Mouse (Mus musculus) frontal cortex, postnatal 10 days (tissue): Measurements from ENCODE around the gene Tbxas1.
A peak's percentile ranks its signal among the peaks of the same experiment; 100 is the strongest.

ENCODE experiments used
- DNase-seq, 2 experiments: peaks; one replicate each; pipeline ENCODE4 v3.0.0; 2022; ENCODE audit warnings: low spot score in 2 of 2, mixed read lengths in 1 of 2

The Tbxas1 gene

DNA sequence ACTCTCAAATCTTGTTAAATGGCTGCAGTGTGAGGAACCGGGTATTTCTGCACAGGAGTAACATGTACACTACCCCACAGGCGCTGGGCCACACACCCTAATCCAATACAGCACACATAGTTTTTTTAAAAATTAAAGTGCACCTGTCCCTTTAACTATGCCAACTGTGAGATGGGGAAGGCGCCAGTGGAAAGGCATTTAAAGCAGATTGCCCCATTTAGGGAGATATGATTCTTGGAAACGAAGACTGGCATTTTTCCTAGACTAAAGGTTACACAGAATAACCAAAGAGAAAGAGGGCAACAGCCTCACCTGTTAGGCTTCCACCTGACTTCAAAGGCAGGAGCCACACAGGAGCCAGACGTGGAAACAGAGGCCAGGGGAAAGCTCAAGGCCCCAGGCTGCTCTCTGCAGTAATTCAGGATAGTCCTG, 21.6 kb upstream of the Tbxas1 start:
- no peak for DNase-seq

DNA sequence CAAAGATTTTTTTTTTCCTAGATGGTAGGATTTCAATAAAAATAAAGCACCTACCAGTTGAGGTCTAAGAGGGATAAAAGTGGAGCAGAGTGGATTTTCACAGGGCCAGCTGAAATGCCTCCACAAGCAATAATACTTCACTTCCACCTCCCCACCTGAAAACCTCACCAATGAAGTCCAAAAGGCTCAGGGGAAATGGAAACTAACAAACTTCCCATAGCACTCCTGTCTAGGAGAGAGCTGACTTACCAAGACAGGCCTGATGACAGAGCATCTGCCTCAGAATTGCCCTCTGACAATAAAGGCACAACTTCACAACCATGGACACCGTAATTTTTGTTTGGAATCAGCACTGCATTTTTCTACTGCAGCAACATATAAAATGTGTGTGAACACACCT, 15.4 kb upstream of the Tbxas1 start:
- no peak for DNase-seq

DNA sequence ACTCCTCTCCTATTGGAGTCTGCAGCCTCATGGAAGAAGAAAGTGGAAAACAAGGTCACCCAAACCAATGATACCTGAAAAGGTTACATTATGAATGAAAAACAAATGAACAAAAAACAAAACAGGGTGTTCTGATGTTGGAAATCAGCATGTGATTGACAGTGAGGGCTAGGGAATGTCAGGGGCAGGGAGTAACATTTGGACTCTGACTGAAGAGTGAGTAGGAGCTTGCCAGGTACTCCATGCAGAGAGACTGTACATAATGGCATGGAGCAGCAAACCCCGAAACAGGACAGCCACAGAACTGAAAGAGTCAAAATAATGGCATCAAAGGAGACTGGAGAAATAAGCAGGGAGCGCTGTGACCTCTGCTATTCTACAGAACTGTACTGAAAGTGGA, 14.9 kb upstream of the Tbxas1 start:
- DNase-seq, result no peak

DNA sequence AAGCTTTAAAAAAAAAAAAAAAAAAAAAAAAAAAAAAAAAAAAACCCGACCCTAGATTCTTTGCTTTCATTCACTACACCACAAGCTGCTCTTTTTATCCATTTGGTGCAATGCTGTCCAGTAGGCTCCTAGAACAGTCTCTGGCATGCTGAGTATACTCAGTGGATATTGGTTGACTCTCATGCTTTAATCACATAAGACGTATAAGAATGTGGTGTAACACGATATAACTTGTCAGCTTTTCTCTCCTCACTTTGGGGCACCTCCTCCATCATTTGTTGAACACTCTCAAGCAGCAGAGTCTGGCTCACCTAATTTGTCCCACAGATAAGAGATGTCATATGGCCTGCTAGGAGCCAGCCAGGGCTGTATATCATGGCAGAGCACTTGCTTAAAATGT, 11.6 kb upstream of the Tbxas1 start:
- DNase-seq, result no peak

DNA sequence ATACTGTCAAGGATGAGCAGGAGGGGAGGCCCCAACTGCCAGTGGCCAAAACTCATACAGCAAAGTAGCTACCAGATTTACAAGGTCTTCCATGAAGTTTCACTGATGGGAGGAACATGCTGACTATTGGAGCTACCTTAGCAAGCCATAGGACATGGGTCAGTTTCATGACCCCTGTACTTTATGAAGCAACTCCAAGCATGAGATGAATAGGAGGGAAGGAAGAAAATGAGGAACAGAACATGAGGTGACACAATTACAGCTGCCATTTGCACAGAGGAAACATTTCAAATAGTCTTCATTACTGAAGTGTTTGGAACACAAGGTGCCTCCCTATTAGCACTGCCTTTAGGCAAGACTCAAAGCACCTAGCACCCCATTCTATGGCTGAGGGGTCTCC, 9.4 kb upstream of the Tbxas1 start:
- no peak for DNase-seq

DNA sequence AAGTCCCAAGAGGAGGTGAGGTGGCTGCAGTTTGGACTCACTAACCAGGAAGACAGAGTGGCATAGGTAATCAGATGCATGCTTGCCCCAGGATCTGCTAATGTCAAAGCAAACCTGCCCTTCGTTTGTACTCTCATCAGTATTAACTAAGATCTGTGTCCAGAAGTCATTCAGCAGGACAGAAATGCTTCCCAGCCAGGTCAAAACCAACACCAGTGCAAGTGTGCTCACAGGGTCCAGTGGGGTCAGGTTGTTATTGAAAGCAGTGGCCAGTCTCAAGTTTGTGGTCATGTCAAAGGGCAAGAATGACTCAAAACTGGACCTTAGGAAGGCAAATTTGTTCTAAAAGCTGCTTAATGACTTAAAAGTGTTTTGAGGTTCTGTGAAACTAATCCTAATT, 8.8 kb upstream of the Tbxas1 start:
- no peak for DNase-seq

DNA sequence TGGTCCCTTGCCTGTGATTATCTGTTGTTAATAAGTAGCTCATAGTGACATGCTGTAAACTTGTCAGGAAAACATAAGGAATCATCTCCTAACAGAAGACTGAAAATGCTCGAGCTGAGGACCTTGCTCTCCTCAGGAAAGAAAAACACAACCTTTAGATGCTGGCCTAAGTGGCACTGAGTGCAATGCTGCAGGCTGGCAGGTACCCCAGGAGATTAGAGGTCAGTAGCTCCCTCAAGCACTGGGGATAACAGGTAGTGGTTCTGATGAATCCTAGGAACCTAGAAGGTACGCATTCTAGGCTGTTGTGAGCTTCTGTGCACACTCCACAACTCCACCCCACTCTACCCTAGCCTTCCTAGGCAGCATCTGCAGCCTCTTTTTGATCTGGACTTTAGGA, 8.4 kb upstream of the Tbxas1 start:
- DNase-seq, result no peak

DNA sequence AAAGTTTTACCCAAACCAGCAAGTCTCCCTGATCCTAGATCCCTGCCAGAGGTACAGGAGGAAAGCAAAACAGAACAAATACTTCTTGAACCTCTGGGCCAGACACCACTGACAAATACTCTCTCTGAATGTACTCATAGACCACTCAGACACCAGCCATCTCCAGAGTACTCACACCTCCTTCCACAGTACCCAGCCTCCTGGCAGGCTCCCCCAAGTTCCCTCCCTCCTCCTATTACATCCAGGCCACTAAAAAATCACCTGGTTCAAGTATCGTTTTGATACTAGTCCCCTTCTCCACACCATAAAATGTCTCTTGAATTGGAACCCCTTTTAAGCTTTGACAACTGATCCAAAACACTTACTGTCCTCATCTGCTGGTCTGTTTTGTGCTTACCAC, 7.9 kb upstream of the Tbxas1 start:
- no peak for DNase-seq

DNA sequence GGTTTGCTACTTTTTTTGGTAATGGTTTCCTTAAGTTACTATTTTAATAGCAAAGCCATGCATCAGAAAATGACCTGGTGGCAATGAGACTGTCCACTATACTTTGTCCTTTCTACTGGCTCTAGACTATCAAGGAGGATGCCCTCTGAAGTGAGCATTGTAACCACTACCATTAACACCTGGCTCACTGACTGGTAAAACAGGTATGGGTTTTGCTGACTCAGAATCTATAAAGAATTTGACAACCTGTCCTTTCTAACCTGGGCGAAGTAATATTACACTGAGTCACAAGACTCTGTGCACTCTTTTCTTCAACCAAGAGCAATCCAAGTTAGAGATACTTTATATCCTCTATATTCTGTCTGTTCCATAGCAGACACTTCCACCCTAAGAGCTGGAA, 6.2 kb upstream of the Tbxas1 start:
- no peak for DNase-seq

DNA sequence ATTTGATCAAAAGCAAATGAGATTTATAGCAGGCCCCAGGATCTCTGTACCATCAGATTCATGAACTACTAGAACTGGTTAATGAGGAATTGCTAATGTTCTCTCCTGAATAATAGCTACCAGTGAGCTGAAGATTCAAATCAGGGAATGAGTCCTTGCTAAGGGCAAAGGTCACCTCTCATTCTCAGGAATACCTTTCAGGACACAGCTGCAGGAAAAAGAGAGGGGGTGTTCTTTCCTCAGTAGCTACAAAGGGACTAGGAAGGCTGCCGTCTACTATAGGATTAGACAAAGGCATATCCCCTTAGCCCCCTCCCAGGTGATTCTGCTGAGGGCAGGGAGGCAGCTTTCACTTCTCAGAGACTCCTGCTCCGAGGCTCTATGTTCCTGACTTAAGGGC, 5.1 kb upstream of the Tbxas1 start:
- DNase-seq, result no peak

DNA sequence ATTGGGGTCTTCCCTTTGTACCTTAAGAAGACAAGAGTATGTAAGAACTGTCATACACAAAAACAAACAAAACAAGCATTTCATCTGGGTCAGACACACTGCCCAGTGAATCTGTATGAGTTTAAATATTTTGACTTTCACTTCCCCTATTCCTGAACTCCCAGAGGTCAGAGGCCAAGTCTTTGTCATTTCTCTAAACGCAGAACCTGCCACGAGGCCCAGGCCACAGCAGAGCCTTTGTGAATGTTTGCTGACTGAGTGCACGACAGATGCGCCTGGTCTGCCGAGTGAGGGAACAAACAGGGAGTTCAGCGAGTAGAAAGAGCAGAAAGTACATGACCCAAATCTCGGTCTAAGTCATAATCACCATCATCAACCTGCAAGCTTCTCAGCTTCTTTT, 4.2 kb upstream of the Tbxas1 start:
- no peak for DNase-seq

DNA sequence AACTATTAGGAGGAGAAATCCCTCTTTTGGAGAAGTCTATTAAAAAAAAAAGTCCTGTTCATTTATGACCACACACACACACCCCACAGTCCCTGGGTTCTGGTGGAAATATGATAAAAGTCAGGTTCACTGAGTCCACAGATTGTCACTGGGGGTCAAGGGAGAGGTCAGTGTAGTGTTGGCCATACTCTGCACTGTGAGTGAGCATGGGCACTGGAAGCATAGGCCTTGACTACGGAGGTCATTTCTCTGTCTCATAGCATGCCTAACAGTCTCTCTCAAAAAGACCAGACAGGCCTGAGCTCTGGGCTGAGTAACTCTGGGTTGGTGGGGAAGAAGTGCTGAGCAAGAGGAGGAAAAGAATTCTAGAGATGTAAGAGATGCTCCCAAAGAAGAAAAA, 1.9 kb upstream of the Tbxas1 start:
- DNase-seq, result no peak

DNA sequence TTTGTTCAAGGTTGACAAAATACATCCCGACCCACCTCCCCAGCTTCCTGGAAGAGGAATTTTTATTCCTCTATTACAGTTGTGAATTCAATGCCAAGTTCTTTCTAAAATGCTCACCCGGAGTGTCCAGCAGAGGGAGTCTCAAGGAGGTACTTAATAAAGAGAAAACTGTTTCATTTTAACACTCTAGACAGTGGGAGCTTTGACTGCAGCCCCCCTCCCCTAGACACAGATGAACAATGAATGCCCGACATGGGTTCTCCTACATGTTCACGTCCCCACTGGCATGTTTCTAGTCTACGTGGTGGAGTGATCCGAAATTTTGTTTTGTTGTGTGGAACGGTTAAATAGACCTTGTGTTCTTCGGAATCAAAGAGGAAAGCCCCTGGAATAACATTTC, 1.2 kb upstream of the Tbxas1 start:
- peak; percentile 41 to 46 for DNase-seq

DNA sequence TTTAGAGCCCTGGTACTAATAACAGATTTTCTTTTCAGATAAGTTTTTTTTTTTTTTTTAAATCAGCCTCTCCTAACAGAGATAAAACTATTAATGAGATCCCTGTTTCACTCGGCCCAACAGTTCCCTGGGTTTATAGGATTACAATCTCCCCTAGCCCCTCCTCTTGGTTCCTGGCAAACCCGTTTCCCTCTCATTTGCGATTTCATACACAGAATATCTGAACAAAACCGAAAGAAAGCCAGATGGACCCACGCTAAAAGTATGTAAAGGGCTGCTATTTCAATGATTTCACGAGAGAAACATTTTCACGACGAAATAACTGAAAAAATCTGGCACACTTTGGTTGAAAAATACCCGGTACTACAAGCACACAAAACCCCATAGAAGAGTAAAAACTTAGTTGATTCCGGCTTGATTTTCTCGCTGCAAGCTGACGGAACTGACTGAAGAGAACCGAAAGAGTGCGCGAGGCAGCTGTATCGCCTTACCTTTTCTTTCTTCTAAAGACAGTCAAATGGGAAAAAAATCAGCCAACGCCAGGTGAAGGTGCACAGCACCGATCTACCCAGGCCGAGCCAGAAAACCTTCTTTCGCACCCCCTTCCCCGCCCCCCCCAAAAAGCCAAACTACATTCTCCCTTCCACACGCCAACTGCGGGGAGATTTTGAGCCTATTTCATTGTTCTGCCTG, 493 bp upstream of the Tbxas1 start:
- DNase-seq, result no peak

DNA sequence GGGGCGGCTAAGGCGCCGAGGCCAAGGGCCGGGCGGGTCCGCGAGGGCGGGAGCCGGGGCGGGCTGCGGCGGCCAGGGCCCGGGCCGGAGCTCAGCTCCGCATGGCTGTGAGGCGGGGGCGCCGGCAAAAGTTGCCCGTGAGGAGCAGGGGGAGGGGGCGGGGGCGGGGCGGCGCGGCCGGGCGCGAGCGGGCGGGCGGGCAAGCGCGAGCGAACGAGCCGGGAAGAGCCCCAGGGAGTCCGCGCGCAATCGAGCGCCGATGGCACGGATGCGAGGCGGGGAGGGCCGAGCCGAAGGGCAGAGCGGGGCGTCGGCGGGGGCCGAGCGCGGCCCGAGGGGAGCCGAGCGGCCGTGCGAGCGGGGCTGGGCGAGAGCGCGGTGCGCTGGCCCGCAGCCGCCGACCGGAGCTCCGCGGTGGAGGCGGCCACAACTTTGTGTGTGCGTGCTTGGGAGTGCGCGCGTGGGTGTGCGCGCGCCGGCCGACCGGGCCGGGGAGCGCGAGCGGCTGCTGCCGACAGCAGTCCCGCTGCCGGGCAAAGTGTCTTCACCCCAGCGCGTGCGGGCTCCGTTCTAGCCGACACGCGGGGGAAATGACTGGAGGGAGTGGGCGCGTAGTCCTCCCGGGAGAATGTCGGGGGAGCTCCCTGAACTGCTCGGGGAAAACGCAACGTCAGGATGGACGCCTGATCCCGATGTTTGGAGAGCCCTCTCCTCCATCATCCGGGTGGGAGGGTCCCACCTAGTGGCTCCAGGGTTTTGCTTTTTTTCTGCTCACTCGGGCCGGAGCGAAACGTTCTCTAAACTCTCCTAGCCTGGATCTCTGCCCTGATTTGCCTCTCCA, 1.1 kb downstream of the Tbxas1 start, which contains the start of gene Hipk2:
TSS of gene Hipk2 (minus strand) at position 95 of the 841 bp plus-strand sequence.
- DNase-seq, result peak; percentile 65 to 81

DNA sequence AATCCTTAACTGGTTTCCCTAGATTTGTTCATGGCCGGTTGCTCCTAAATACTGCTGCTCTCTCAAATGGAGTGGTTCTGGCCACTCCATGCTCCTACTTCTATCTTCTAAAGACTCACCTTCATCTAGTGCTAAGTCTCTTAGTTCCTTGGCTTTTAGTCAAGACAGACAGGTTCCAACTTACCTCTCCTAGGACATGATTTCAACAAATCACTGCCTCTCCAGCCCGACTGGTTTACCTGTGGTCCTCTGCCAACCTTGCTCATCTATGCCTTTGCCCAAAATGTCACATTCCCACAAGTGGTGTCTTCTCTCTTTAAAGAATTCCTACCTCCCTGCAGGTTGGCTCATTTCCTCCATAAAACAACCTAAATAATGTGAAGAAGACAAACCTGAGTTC, 2.5 kb downstream of the Tbxas1 start:
- DNase-seq, result no peak

DNA sequence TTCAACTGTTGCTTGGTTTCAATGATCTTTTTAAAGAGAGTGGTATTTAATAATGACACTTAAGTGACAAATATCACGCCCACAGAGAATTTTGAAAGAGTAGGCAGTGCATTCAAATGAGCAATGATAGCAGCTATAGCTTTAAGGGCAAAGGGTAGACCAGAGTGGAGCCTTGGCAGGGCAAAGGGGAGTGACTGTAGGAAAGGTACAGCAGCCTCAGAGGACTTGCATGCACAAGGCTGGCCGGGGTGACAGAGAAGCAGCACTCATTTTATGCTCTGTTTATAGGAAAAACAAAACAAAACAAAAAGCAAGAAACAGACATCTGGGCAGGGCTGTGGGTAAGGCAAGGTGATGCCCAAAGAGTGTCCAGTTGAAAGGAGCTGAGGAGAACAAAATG, 6.3 kb downstream of the Tbxas1 start:
- DNase-seq, result no peak

DNA sequence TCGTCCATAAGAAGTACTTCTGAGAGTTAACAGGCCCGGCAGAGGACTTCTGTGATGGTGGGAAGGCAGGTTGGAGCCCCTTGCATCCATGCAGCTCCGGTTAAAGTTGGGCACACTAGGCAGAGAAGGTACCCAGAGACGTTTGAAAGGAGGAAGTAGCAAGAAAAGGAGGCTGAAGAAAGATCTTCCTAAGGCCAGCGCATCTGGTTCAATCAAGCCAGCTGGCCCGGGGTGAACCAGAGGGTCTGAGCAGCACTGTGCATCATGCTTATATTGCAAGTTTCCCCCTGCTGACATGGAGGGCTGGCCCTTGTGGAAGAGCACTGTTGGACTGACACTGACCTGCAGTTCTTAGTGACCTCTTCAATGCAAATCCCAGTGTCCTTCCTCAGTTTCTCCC, 6.8 kb downstream of the Tbxas1 start:
- no peak for DNase-seq

DNA sequence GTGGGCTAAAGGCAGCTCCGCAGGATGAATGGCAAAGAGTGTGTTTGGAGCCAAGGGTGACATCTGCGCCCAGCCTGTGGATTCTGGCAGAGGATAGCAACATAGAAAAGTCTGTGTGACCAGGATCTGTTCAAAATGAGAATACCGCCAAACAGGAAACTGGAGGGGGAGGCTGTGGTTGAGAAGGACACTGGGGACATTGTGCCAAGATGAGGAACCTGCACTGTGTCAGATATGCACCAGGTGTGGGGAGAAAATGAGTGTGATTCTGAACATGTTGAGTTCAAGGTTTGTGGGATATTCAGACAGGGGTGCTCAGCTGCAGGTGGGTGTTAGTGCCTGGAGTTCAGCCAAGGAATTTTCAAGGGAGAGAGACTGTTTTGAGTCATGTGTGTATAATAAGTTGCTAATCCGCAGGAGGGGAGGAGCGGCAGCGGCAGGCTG, 7.5 kb downstream of the Tbxas1 start:
- DNase-seq, result no peak

DNA sequence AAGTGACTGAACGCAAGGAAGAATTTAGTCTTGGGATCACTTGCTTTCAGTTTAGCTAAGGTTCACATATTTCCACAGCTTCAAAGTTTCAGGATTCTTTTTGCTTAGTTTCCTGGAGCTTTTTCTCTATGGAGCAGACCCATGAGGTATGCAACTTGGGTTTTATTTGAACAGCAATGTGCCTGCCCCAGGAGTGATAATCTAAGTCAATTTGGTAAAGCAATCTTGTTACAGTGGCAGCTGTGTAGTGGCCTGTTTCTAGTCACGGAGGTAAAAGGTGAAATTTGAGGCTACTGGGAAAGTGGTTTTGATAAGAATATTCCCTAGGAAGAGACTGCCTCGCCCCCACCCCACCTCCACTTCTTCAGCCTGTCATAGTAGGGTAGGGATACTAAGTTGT, 9.3 kb downstream of the Tbxas1 start:
- DNase-seq, result no peak

DNA sequence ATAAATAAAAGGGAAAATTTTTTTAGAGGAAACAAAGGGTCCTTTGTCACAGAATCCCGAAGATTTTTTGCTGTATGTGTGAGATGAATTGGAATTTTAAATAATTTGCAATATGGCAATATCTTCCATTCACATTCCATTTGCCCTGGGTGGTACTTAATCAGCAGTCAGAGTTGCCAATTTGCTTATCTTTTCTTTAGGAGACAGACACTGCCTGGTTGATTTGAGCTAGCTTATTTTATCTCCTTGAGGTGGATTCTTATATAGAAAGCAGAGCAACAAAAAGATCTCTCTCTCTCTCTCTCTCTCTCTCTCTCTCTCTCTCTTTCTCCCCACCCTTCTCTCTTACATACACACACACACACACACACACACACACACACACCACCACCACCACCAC, 9.9 kb downstream of the Tbxas1 start:
- DNase-seq, result no peak

DNA sequence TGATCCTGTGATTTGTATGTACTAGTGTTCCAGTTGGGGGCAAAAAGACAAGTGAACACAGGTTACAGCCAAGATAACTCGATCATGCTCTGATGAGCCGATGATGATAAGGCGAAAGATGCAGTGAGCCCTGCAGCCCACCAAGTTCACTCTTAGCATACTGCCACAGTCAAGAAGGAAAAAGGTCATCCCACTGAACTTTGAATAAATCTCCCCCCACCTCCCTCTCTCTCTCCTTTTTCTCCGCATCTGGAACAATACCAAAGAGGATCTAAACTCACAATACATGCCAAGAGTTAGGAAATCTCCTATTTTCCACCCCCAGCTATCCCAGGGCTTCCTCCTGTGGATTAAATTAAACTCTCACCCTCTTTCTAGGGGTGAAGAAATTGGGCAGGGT, 12.2 kb downstream of the Tbxas1 start:
- no peak for DNase-seq

DNA sequence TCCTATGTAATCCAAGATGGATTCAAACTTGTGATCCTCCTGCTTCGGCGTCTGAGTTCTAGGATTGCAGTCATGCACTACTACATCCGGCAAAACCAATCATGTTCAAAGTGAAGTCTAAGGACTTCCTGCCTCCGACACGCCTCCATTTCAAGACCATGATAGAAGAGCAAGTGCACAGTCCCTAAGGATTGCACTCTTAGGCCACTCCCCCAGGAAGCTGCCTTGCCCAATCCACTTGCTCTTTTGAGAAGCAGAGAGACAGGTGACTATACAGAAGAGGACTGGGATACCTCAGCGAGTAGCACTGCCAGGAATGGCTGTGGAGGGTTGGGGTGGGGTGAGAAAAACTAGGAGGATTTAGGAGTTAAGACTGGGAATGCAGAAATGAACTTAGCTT, 14.0 kb downstream of the Tbxas1 start:
- no peak for DNase-seq
